Mouse (Mus musculus) liver, embryonic 15.5 days (tissue): Measurements from ENCODE around the gene Wbp1l. TPM values are rescaled to one million over a fixed set of nuclear protein-coding genes. Genes with fewer than 3 reads are reported as not detected.

Experiments
- ATAC-seq: fragments of 200-750 bp; cut with Nextera tagmentation; 2 replicates; pipeline ENCODE4 v1.8.0; 2017; ENCODE audit warnings: moderate number of reproducible peaks, mild to moderate bottlenecking, moderate library complexity; ENCODE audit not compliant: insufficient read depth
- H3K27ac ChIP-seq: fragments of 300-500 bp; sonication (generic); replicated peaks from 2 replicates; pipeline ENCODE4 v1.5.1; 2015; ENCODE audit warnings: mild to moderate bottlenecking, inconsistent platforms
- H3K27me3 ChIP-seq: fragments of 300-500 bp; sonication (generic); 2 replicates; pipeline ENCODE4 v1.6.1; 2015; ENCODE audit warnings: mild to moderate bottlenecking, inconsistent platforms
- H3K36me3 ChIP-seq: fragments of 300-500 bp; sonication (generic); replicated peaks from 2 replicates; pipeline ENCODE4 v1.6.1; 2015; ENCODE audit warnings: moderate library complexity, mild to moderate bottlenecking, inconsistent platforms
- H3K4me1 ChIP-seq: fragments of 300-500 bp; sonication (generic); replicated peaks from 2 replicates; pipeline ENCODE4 v1.6.1; 2015; ENCODE audit warnings: inconsistent platforms
- H3K4me2 ChIP-seq: fragments of 300-500 bp; sonication (generic); 2 replicates; pipeline ENCODE4 v1.6.1; 2015; ENCODE audit warnings: moderate library complexity, mild to moderate bottlenecking, inconsistent platforms
- H3K4me3 ChIP-seq: fragments of 300-500 bp; sonication (generic); replicated peaks from 2 replicates; pipeline ENCODE4 v1.5.1; 2015; ENCODE audit warnings: mild to moderate bottlenecking, inconsistent platforms
- H3K9ac ChIP-seq: fragments of 300-500 bp; sonication (generic); 2 replicates; pipeline ENCODE4 v1.6.1; 2015; ENCODE audit warnings: moderate library complexity, mild to moderate bottlenecking, inconsistent platforms
- H3K9me3 ChIP-seq: fragments of 300-500 bp; sonication (generic); replicated peaks from 2 replicates; pipeline ENCODE4 v1.6.1; 2016; ENCODE audit warnings: inconsistent platforms
- WGBS: fragments of 180-500 bp; shearing (Covaris S2); methylation state at CpG from one replicate; pipeline ENCODE4 v1.1.7; 2015; ENCODE audit warnings: mixed read lengths; ENCODE audit not compliant: insufficient replicate concordance; 5-methylcytosine and 5-hydroxymethylcytosine counted together
- polyA plus RNA-seq: library from polyadenylated mRNA; unstranded; fragments of >200 nt; fragmentation: Nextera tagmentation; extraction: Ambion mirVana; gene quantifications from 2 replicates; pipeline ENCODE4 v1.2.1, GENCODE M21; 2015

The Wbp1l gene
- polyA plus RNA-seq, 1 experiment from 2014 or later: 21.3 TPM

- H3K27me3 ChIP-seq: no peaks in the 10 kb centered on the region
- no peak overlapping the region for H3K4me2 ChIP-seq
- H3K9me3 ChIP-seq: no peaks in the 10 kb centered on the region
- H3K9ac ChIP-seq: no peak overlapping the region
- H3K27ac ChIP-seq: no peak overlapping the region
- no peak overlapping the region for H3K4me3 ChIP-seq
- peaks cover 40% of the 10 kb centered on the region for H3K4me1 ChIP-seq
- ATAC-seq: no peak
- H3K36me3 ChIP-seq: peaks cover 39% of the 10 kb centered on the region
- 54% methylated on average over 3 of the region's 3 CpGs for WGBS
Observed at GRCm38 (mm10) chr19:46647254-46647653, 48.4 kb downstream of the Wbp1l start.

- H3K4me3 ChIP-seq: no peak overlapping the region
- no peaks in the 10 kb centered on the region for H3K9me3 ChIP-seq
- WGBS: 62% methylated on average over 8 of the region's 8 CpGs
- no peak for ATAC-seq
- peaks cover 43% of the 10 kb centered on the region for H3K36me3 ChIP-seq
- H3K9ac ChIP-seq: no peak overlapping the region
- H3K4me2 ChIP-seq: no peak overlapping the region
- H3K4me1 ChIP-seq: peaks cover 34% of the 10 kb centered on the region
- H3K27ac ChIP-seq: no peak overlapping the region
- no peaks in the 10 kb centered on the region for H3K27me3 ChIP-seq
Observed at GRCm38 (mm10) chr19:46647850-46648249, 49.0 kb downstream of the Wbp1l start.

- Histone ChIP-seq H3K9me3 (no peaks in the 10 kb centered on the region), H3K9ac (no peak overlapping the region), H3K4me2 (no peak overlapping the region), H3K27ac (no peak overlapping the region), H3K4me3 (no peak overlapping the region), H3K27me3 (no peaks in the 10 kb centered on the region), H3K4me1 (peaks cover 34% of the 10 kb centered on the region), H3K36me3 (peaks cover 50% of the 10 kb centered on the region)
- 70% methylated on average over 14 of the region's 14 CpGs for WGBS
- no peak for ATAC-seq
Observed at GRCm38 (mm10) chr19:46648565-46648964, 49.7 kb downstream of the Wbp1l start.

DNA sequence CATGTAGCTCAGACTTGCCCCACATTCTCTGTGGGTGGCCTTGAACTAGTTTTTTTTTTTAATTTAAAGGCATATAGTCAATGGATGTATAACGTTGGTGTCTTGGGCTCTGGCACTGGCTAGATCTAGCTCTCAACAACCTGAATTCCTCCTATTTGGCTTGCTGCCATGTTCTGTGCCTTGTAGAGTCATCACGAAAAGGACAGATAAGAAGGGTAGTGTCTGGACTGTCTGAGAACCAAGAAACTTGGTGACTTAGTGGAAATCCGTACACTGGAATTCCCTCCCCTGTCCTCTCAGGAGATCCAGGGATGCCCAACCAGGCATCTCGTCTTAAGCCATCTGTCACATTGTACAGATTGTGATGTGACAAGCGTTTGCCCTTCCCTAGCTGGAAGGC is 54.3 kb downstream of the Wbp1l start:
- Histone ChIP-seq H3K27me3 (no peaks in the 10 kb centered on the region), H3K36me3 (peaks cover 66% of the 10 kb centered on the region), H3K4me2 (no peak overlapping the region), H3K4me3 (no peak overlapping the region), H3K9me3 (no peaks in the 10 kb centered on the region), H3K9ac (no peak overlapping the region), H3K27ac (no peak overlapping the region), H3K4me1 (peaks cover 12% of the 10 kb centered on the region; the same call in 1 of the 2 replicates)
- no peak for ATAC-seq
- WGBS: 69% methylated on average over 5 of the region's 5 CpGs

DNA sequence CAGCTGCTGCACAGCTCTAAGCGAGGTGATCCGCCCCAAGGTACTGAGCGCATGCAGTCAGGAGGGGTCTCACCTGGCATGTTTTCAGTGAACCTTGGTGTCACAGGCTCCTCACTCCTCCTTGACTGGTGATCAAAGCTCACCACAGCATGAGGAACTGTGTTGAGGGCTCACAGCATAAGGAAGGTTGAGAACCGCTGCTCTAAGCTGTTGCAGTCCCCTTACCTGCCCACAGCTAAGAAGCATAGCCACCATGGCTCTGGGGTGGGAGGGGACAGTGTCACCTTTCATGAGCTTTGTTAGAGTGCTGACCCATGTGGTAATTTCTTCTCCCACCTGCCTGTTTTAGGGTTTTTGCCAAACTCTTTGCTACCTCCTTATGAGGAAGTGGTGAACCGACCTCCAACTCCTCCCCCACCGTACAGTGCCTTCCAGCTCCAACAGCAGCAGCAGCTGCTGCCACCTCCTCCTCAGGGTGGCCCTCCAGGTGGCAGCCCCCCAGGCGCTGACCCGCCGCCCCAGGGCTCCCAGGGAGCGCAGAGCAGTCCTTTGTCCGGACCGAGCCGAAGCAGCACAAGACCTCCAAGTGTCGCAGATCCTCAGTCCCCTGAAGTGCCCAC is 54.8 kb downstream of the Wbp1l start:
- Histone ChIP-seq H3K27me3 (no peaks in the 10 kb centered on the region), H3K27ac (no peak overlapping the region), H3K4me1 (peaks cover 12% of the 10 kb centered on the region), H3K9me3 (no peaks in the 10 kb centered on the region), H3K4me3 (no peak overlapping the region), H3K36me3 (peaks cover 61% of the 10 kb centered on the region), H3K9ac (no peak overlapping the region), H3K4me2 (no peak overlapping the region)
- 74% methylated on average over 14 of the region's 14 CpGs for WGBS
- peak; percentile 27; the same call in 1 of the 2 replicates for ATAC-seq

DNA sequence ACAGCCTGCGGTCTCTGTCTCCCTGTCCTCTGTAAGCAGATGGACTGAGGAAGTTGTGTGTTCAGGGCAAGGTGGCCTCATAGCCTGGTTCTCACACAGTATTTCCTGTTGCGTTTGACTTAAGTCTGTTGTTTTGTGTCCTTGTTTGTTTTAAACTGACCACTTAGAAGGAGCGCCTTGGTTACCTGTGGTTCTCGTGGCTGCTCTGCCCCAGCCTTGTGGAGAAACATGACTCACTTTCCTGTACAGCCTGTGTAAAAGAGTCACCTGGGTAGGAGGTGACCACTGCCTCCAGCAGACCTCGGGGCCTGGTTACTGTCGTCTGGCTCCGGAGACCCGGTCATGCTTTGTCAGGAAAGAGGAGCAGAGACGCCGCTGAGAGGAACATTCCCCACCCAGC is 56.7 kb downstream of the Wbp1l start:
- Histone ChIP-seq H3K36me3 (peaks cover 56% of the 10 kb centered on the region), H3K4me3 (no peak overlapping the region)
- no peak for ATAC-seq

GRCm38 (mm10) chr19:46656151-46656840 is 57.4 kb downstream of the Wbp1l start:
- Histone ChIP-seq H3K27me3 (no peaks in the 10 kb centered on the region), H3K27ac (no peak overlapping the region), H3K9ac (no peak overlapping the region), H3K4me3 (no peak overlapping the region), H3K4me1 (peaks cover 19% of the 10 kb centered on the region), H3K4me2 (no peak overlapping the region), H3K9me3 (no peaks in the 10 kb centered on the region), H3K36me3 (peaks cover 56% of the 10 kb centered on the region)
- WGBS: 82% methylated on average over 21 of the region's 21 CpGs
- no peak for ATAC-seq

More for the DNA sequence above, 56.7 kb downstream of the Wbp1l start:
- no peak overlapping the region for H3K27ac ChIP-seq
- peaks cover 19% of the 10 kb centered on the region for H3K4me1 ChIP-seq
- H3K9me3 ChIP-seq: no peaks in the 10 kb centered on the region
- no peak overlapping the region for H3K9ac ChIP-seq
- H3K27me3 ChIP-seq: no peaks in the 10 kb centered on the region
- 79% methylated on average over 10 of the region's 10 CpGs for WGBS
- H3K4me2 ChIP-seq: no peak overlapping the region

- peaks cover 29% of the 10 kb centered on the region for H3K4me1 ChIP-seq
- H3K9me3 ChIP-seq: no peaks in the 10 kb centered on the region
- H3K4me3 ChIP-seq: no peak overlapping the region
- H3K36me3 ChIP-seq: peaks cover 47% of the 10 kb centered on the region
- WGBS: 74% methylated on average over 3 of the region's 3 CpGs
- ATAC-seq: no peak
- H3K9ac ChIP-seq: no peak overlapping the region
- H3K27ac ChIP-seq: no peak overlapping the region
- H3K27me3 ChIP-seq: no peaks in the 10 kb centered on the region
- no peak overlapping the region for H3K4me2 ChIP-seq
Observed at GRCm38 (mm10) chr19:46657339-46658020, 58.6 kb downstream of the Wbp1l start.

- WGBS: 78% methylated on average over 7 of the region's 7 CpGs
- Histone ChIP-seq H3K9me3 (no peaks in the 10 kb centered on the region), H3K9ac (no peak overlapping the region), H3K27ac (no peak overlapping the region), H3K27me3 (no peaks in the 10 kb centered on the region), H3K4me1 (peaks cover 32% of the 10 kb centered on the region), H3K4me2 (no peak overlapping the region), H3K36me3 (peaks cover 40% of the 10 kb centered on the region), H3K4me3 (no peak overlapping the region)
- ATAC-seq: 0 out of 2 replicates have a peak, but pooled peaks have one; percentile 41
Observed at GRCm38 (mm10) chr19:46658348-46658747, 59.5 kb downstream of the Wbp1l start.

GRCm38 (mm10) chr19:46658851-46659250 is 60.0 kb downstream of the Wbp1l start:
- H3K9ac ChIP-seq: no peak overlapping the region
- H3K27ac ChIP-seq: no peak overlapping the region
- ATAC-seq: no peak
- peaks cover 35% of the 10 kb centered on the region for H3K36me3 ChIP-seq
- no peak overlapping the region for H3K4me2 ChIP-seq
- H3K4me1 ChIP-seq: peaks cover 32% of the 10 kb centered on the region
- H3K4me3 ChIP-seq: no peak overlapping the region
- no peaks in the 10 kb centered on the region for H3K27me3 ChIP-seq
- 74% methylated on average over 9 of the region's 9 CpGs for WGBS
- no peaks in the 10 kb centered on the region for H3K9me3 ChIP-seq

DNA sequence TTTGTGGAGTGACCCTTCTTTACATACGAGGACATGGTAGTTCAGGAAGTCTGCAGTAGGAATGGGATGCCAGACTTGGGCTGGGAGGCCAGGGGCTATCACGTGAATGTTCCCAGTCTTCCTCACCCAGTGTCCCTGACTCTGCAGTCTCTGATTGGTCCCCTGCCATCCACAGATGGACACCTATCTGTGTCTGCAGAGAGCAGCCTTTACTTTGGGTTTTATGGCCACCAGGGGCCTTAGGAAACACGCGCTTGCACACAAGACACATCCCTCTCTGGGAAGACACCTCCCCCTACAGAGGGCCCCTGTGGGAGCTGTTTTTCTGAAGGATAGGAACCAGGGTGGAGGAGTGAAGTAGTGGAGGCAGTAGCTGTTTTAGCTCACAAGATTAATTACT is 62.6 kb downstream of the Wbp1l start:
- 44% methylated on average over 4 of the region's 4 CpGs for WGBS
- H3K9ac ChIP-seq: no peak overlapping the region

More for the DNA sequence above, 62.6 kb downstream of the Wbp1l start:
- no peak overlapping the region for H3K4me3 ChIP-seq
- no peak for ATAC-seq
- H3K4me1 ChIP-seq: peaks cover 36% of the 10 kb centered on the region
- no peaks in the 10 kb centered on the region for H3K9me3 ChIP-seq
- peaks cover 8% of the 10 kb centered on the region for H3K36me3 ChIP-seq
- H3K27ac ChIP-seq: no peak overlapping the region
- H3K4me2 ChIP-seq: no peak overlapping the region
- no peaks in the 10 kb centered on the region for H3K27me3 ChIP-seq
